Mouse (Mus musculus) mouse trophoblast stem cell (cell line): ENCODE measurements around the gene Pepd.

Experiments used
- in situ Hi-C, 2 experiments: fragments of 300-500 bp; cut with MseI, MboI; formaldehyde crosslinking; loops; 2 replicates in 1 of 2; 3 replicates in 1 of 2; pipeline ENCODE4 v1.15.1; 2025

Gene Pepd

GRCm38 (mm10) chr7:35055619-35056435 is 143.6 kb downstream of the Pepd start:
- in situ Hi-C loops = no loop called here

DNA sequence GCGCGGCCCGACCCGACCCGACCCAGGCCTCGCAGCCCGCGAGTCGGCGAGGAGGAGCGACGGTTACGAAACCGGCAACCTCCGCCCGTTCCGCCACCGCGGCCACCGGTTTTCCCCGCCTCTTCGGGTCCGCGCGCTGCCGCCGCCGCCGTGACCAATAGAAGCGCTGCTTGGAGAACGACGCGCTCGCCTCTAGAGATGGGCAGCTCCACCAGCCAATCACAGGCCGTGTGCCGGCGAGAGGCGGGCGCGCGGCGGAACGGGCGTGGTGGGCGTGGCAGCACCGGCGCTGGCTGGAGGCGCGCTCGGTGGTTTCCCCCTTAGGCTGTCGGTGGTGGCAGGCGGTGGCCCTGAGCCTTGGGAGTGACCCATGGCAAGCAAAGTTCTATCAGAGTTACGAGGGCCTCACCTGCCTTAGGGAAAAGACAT is 144.3 kb downstream of the Pepd start, which contains the start of gene Cebpg:
Cebpg (minus strand) TSS at position 138 of the 429 bp plus-strand sequence.
- in situ Hi-C loops = no loop called here

DNA sequence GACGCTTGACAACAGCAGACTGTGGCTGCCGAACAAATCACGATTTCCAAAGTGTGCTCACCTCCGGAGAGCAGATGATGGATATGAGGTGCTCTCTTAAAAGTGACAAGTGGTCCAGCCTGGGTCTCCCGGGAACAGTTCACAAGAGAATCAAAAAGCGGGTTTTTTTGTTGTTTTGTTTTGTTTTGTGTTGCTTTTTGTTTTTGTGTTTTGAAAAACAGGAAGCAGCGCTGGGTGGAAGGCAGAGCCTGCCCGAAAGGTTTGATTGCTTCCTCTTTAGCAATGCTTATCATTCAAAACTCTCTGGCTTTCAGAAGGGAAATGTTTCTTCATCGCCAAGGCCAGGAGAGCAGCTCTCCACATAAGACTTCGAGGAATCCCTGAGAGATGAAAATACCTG is 144.8 kb downstream of the Pepd start:
- in situ Hi-C loops = no loop called here

- in situ Hi-C loops = no loop called here
Measured at GRCm38 (mm10) chr7:35057569-35057968, 145.4 kb downstream of the Pepd start.

- in situ Hi-C loops = no loop called here
Measured at GRCm38 (mm10) chr7:35058329-35058728, 146.2 kb downstream of the Pepd start.

- in situ Hi-C loops = no loop called here
Measured at GRCm38 (mm10) chr7:35059467-35059866, 147.3 kb downstream of the Pepd start.

GRCm38 (mm10) chr7:35064286-35065258 is 152.4 kb downstream of the Pepd start:
- in situ Hi-C loops = no loop called here

- in situ Hi-C loops = no loop called here
Measured at GRCm38 (mm10) chr7:35065958-35066357, 153.8 kb downstream of the Pepd start.

- in situ Hi-C loops = no loop called here
Measured at GRCm38 (mm10) chr7:35066640-35067212, 154.5 kb downstream of the Pepd start.

DNA sequence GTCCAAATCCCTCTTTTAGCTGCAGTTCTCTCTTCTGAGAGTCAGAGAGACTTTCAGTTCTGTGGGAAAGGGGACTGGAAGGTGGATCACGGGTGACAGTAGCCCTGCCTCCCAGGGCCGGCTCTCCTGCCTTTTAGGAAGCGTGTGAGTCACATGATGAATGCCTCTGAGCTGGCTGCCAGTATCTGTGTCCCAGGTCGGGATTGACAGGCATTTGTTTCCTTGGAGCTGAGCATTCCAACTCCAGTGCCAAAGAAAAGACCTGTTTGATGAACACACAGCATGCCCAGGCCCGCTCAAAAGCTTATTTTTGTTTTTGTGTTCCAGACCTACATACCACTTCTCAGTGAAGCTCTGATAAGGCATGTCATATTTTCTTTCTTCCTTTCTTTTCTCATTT is 164.5 kb downstream of the Pepd start:
- in situ Hi-C loops = no loop called here

DNA sequence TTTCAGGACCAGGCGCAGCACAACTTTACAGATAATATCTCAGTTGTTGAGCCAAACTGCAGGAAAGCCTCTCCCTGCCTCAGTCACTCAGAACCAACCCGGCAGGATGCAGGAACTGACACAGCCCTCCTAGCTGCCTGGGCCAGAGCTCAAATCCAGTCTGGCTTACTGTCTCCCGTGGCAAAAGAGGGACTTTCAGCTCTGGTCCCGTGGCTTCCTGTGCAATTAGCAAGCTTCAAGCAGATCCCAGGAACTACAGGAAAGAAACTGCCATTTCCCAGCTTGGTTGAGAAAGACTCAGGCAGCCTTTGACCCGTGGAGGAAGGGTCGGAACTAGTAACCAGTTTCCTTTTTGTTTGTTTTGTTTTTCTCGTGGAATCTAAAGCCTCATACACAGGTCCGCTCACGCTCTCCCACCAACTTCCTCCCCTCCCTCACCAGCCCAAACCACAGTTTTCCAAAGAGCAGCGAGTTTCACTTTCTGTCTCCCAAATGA is 168.7 kb downstream of the Pepd start:
- in situ Hi-C loops = no loop called here

DNA sequence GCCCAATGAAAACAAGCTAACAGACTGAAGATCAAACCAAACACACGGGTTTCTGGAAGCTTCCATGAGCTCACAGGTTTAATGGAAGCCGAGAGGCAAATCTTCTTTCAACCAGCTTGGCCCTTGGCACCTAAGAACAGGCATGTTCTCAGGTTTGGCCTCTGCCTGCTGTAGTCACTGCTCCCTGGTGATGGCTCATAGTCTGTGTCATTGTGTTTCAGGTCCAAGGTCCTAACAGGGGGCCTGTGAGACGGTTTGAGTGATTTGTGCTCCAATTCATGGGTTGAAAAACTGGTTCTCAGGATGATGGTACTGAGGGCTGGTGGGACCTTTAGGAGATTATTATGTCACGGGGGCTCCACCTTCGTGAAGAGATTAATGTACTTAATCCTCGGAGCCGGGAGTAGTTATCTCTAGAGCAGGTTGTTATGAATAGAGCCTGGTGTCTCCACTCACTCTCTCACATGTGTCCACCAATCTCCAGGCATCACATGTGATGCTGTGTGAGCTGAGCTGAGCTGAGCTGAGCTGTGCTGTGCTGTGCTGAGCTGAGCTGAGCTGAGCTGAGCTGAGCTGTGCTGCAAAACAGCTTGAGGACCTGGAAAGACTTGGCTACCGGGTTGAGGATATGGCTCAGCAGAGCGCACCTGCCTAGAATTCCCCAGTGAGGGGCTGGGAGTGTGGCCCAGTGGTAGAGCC is 169.4 kb downstream of the Pepd start:
- in situ Hi-C loops = no loop called here

DNA sequence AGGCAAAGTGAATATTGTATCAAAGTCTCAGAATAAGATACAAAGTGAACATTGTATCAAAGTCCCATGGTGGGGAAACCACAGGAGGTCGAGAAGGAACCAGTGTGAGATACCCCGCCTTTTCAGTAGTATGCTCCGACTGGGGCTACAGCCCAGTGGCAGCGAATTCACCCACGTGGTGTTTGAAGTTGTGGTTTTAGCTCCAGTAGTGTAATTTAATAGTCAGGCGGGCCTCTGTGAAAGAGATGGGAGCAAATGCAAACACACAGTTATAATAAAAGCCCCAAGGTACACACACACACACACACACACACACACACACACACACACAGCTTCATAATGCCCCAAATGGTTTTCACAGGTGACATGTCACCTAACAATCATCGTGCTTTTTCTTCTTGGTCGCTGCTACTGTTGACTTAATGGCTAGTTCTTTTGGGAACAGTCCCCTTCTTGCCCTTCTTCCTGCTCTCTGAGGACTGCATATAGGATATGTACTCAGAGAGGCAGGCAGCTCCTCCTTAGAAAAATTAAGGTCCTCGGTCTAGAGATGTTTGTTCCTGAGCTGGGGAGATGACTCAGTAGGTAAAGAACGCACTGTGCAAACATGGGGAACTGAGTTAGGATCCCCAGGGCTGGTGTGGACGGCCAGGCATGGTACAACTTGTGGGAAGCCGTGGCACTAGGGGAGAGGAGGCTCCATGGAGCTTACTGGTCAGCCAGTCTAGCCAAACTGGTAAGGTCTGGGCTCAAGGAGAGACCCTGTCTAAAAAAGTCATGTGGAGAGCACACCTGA is 172.6 kb downstream of the Pepd start:
- in situ Hi-C loops = no loop called here

DNA sequence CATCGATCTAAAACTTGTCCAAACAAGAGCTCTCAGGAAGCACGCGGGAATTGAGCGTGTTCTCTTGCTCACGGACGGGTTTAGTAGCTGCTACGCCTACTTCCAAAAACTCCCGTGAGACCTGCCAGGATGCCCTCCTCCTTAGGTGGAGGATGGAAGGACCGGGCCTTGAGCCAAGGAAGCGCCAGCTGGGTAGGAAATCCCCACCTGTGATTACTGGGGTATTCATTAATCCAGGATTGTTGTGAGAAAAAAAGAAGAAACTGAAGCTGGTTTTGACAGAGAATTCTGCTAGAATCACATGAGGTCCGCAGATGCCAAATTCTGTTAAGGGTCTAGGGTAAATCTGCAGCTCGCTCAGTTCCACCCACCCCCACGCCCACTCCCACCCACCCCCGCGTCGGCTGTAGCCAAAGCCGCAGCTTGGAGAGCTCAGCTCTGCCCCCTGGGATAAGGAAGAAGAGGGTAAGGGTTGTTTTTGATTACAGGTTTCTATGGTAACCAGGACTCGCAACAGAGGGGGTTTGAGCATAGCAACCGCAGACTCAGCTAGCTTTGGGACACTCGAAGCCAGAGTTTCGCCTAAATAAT is 174.2 kb downstream of the Pepd start:
- in situ Hi-C loops = no loop called here

GRCm38 (mm10) chr7:35090550-35090949 is 178.4 kb downstream of the Pepd start:
- in situ Hi-C loops = no loop called here
